Mouse (Mus musculus) hindbrain, embryonic 14.5 days (tissue): ENCODE results near the gene Ppig. TPM values are rescaled to one million over a fixed set of nuclear protein-coding genes. Genes with fewer than 3 reads are reported as not detected.
"Not testable (repeated sequence)": the region's sequence is repeated elsewhere in the genome, so short reads cannot be mapped to it uniquely, and the experiment has no call there.

Source experiments
- ATAC-seq: fragments of 200-750 bp; cut with Nextera tagmentation; 2 replicates; pipeline ENCODE4 v1.8.0; 2017; ENCODE audit warnings: moderate number of reproducible peaks, mild to moderate bottlenecking, moderate TSS enrichment, moderate library complexity; ENCODE audit not compliant: low FRiP score
- DNase-seq: peaks from one replicate; pipeline ENCODE4 v3.0.0-alpha.2; 2015; ENCODE audit warnings: low spot score
- H3K27ac ChIP-seq: fragments of 300-500 bp; sonication (generic); 2 replicates; pipeline ENCODE4 v1.5.1; 2014; ENCODE audit warnings: mild to moderate bottlenecking, moderate library complexity
- H3K27me3 ChIP-seq: fragments of 300-500 bp; sonication (generic); 2 replicates; pipeline ENCODE4 v1.6.1; 2014; ENCODE audit warnings: mild to moderate bottlenecking, low read length, mixed read lengths; ENCODE audit not compliant: control insufficient read depth, insufficient read depth
- H3K36me3 ChIP-seq: fragments of 300-500 bp; sonication (generic); replicated peaks from 2 replicates; pipeline ENCODE4 v1.6.1; 2014; ENCODE audit not compliant: control insufficient read depth, insufficient read depth
- H3K4me1 ChIP-seq: fragments of 300-500 bp; sonication (generic); replicated peaks from 2 replicates; pipeline ENCODE4 v1.6.1; 2014; ENCODE audit warnings: antibody characterized with exemption, low read length, mixed read lengths; ENCODE audit not compliant: control insufficient read depth, insufficient read depth
- H3K4me2 ChIP-seq: fragments of 300-500 bp; sonication (generic); replicated peaks from 2 replicates; pipeline ENCODE4 v1.6.1; 2014; ENCODE audit warnings: mild to moderate bottlenecking, moderate library complexity
- H3K4me3 ChIP-seq: fragments of 300-500 bp; sonication (generic); replicated peaks from 2 replicates; pipeline ENCODE4 v1.5.1; 2014; ENCODE audit warnings: mild to moderate bottlenecking, low read length
- H3K9ac ChIP-seq: fragments of 300-500 bp; sonication (generic); 2 replicates; pipeline ENCODE4 v1.6.1; 2014
- H3K9me3 ChIP-seq: fragments of 300-500 bp; sonication (generic); 2 replicates; pipeline ENCODE4 v1.6.1; 2016; ENCODE audit warnings: low read length; ENCODE audit not compliant: control insufficient read depth
- WGBS: fragments of 180-500 bp; shearing (Covaris S2); extraction: QIAGEN DNeasy Blood & Tissue Kit; methylation state at CpG from one replicate; pipeline ENCODE4 v1.1.7; 2014; 5-methylcytosine and 5-hydroxymethylcytosine counted together
- polyA plus RNA-seq: library from polyadenylated mRNA; unstranded; fragments of >200 nt; fragmentation: Nextera tagmentation; extraction: Ambion mirVana; gene quantifications from 2 replicates; pipeline ENCODE4 v1.2.1, GENCODE M21; 2014

Gene Ppig
- polyA plus RNA-seq, result 83.9 and 84.8 TPM in 2 replicates

GRCm38 (mm10) chr2:69722273-69722649 is at the start of gene Ppig:
Gene Ppig (plus strand): TSS chr2:69722545.
- 7% methylated on average over 12 of the region's 12 CpGs for WGBS
- DNase-seq, result no peak

DNA sequence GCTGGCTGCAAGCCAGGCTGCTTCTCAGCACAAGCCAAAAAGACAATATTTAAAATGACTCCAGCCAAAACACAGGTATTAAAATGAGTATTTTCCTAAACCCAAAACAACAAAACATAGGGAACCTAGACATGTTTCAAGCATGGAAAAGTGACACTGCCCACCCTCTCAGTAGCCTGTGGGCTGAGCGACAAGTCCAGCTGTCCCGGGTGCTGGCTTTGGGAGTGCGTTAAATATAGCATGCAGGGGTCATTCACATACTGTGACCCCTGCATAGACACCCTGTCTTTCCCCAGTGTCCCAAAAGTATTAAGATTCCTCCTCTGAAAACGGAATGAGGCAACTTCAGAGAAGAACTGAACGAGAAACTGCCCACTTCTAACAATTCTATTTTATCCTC is 48.6 kb upstream of the Ppig start:
- Histone ChIP-seq H3K4me2 (no peak overlapping the region), H3K9me3 (no peaks in the 10 kb centered on the region), H3K36me3 (peaks cover 8% of the 10 kb centered on the region; the same call in 1 of the 2 replicates), H3K27me3 (no peaks in the 10 kb centered on the region), H3K4me1 (no peaks in the 10 kb centered on the region), H3K27ac (no peak overlapping the region), H3K9ac (no peak overlapping the region), H3K4me3 (no peak overlapping the region)
- no peak for ATAC-seq
- 69% methylated on average over 5 of the region's 5 CpGs for WGBS
- no peak for DNase-seq

More at GRCm38 (mm10) chr2:69722273-69722649, at the start of gene Ppig:
- Histone ChIP-seq H3K36me3 (no peaks in the 10 kb centered on the region), H3K27ac (peak within 1 kb of the TSS; percentile 79), H3K4me1 (peaks cover 11% of the 10 kb centered on the region; the same call in 1 of the 2 replicates), H3K9me3 (no peaks in the 10 kb centered on the region), H3K4me3 (peak within 1 kb of the TSS; percentile 87), H3K4me2 (peak within 1 kb of the TSS; percentile 83), H3K9ac (peak within 1 kb of the TSS; percentile 84), H3K27me3 (no peaks in the 10 kb centered on the region)
- ATAC-seq, result no peak; the same call in 1 of the 2 replicates

- Histone ChIP-seq H3K27ac (no peak overlapping the region), H3K9ac (no peak overlapping the region), H3K27me3 (no peaks in the 10 kb centered on the region), H3K4me1 (no peaks in the 10 kb centered on the region), H3K4me3 (no peak overlapping the region), H3K4me2 (no peak overlapping the region), H3K36me3 (peaks cover 12% of the 10 kb centered on the region; the same call in 1 of the 2 replicates), H3K9me3 (no peaks in the 10 kb centered on the region)
- DNase-seq (no peak), ATAC-seq (no peak)
- 73% methylated on average over 9 of the region's 9 CpGs for WGBS
These were observed 47.1 kb upstream of the Ppig start for GRCm38 (mm10) chr2:69675266-69675665.

DNA sequence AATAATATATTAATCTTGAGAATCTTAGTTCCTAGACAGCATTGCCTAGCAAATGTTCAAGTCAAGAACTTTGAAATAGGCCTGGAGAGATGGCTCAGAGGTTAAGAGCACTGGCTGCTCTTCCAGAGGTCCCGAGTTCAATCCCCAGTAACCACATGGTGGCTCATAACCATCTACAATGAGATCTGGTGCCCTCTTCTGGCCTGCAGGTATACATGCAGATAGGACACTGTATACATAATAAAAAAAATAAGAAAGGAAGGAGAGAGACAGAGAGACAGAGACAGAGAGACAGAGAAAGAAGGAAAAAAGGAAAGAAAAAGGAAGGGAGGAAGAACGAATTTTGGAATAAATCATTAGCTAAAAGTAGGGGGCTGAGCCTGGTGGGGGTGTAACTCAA is 45.6 kb upstream of the Ppig start:
- DNase-seq (no peak), ATAC-seq (no peak)
- H3K4me2 ChIP-seq, result no peak overlapping the region
- 74% methylated on average over 2 of the region's 2 CpGs for WGBS
- 0 out of 2 replicates have a peak, but pooled peaks cover 5% of the 10 kb centered on the region for H3K36me3 ChIP-seq
- H3K4me1 ChIP-seq, result no peaks in the 10 kb centered on the region
- H3K4me3 ChIP-seq, result no peak overlapping the region
- no peaks in the 10 kb centered on the region for H3K27me3 ChIP-seq
- H3K9me3 ChIP-seq, result no peaks in the 10 kb centered on the region
- no peak overlapping the region for H3K27ac ChIP-seq
- H3K9ac ChIP-seq, result no peak overlapping the region

GRCm38 (mm10) chr2:69677215-69677614 is 45.1 kb upstream of the Ppig start:
- not testable (repeated sequence) for DNase-seq, H3K27ac ChIP-seq, H3K36me3 ChIP-seq, H3K4me1 ChIP-seq, H3K4me2 ChIP-seq, H3K4me3 ChIP-seq, H3K9ac ChIP-seq, H3K9me3 ChIP-seq, H3K27me3 ChIP-seq, ATAC-seq
- WGBS, result 91% methylated on average over 2 of the region's 2 CpGs

DNA sequence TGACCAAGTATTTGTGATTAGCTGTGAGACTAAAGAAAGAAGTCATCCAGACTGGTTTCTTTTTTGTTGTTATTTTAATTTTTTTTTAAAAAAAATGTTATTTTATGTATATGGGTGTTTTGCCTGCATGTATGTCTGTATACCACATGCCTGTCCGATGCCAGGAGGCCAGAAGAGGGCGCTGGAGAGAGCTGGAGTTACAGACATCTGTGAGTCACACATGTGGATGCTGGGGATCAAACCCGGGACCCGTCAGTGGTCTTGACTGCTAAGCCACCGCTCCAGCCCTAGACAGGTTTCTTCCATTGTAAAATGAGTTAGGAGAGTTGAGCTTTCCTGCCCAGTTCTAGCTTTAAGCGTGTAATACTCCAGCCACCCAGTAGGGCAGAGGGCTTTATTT is 42.4 kb upstream of the Ppig start:
- Histone ChIP-seq H3K9me3 (no peaks in the 10 kb centered on the region), H3K4me3 (no peak overlapping the region), H3K4me2 (no peak overlapping the region), H3K36me3 (0 out of 2 replicates have a peak, but pooled peaks cover 5% of the 10 kb centered on the region), H3K27ac (no peak overlapping the region), H3K4me1 (0 out of 2 replicates have a peak, but pooled peaks cover 5% of the 10 kb centered on the region), H3K27me3 (no peaks in the 10 kb centered on the region), H3K9ac (no peak overlapping the region)
- no peak for ATAC-seq
- no peak for DNase-seq
- WGBS, result 58% methylated on average over 6 of the region's 6 CpGs

DNA sequence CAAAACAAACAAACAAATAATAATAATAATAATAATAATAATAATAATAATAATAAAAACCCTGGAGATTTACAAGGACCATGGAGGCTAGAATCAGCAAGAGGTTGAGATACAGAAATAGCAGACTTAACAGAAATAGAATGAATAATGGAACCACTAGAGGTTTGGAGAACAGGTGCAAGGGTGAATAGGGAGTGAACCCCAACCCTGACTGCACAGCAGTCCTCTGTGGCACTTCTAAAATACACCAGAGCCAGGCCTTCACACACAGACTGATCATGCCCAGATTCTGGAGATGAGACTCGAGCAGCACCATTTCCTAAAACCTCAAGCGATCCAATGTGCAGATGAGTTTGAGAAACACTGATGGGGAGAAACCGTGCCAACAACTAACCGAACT is 40.4 kb upstream of the Ppig start:
- Histone ChIP-seq H3K27ac (no peak overlapping the region), H3K27me3 (no peaks in the 10 kb centered on the region), H3K4me2 (no peak overlapping the region), H3K4me1 (0 out of 2 replicates have a peak, but pooled peaks cover 5% of the 10 kb centered on the region), H3K36me3 (peaks cover 16% of the 10 kb centered on the region), H3K4me3 (no peak overlapping the region), H3K9me3 (no peaks in the 10 kb centered on the region), H3K9ac (no peak overlapping the region)
- no peak for ATAC-seq
- no peak for DNase-seq
- 89% methylated on average over 4 of the region's 4 CpGs for WGBS

GRCm38 (mm10) chr2:69683036-69683805 is 39.1 kb upstream of the Ppig start:
- peak; percentile 50 for DNase-seq
- Histone ChIP-seq H3K9me3 (no peaks in the 10 kb centered on the region), H3K4me3 (no peak overlapping the region; the same call in 1 of the 2 replicates), H3K27me3 (no peaks in the 10 kb centered on the region), H3K9ac (no peak overlapping the region), H3K4me2 (peak overlapping the region; percentile 25; the same call in 1 of the 2 replicates), H3K36me3 (peaks cover 29% of the 10 kb centered on the region), H3K27ac (no peak overlapping the region), H3K4me1 (0 out of 2 replicates have a peak, but pooled peaks cover 5% of the 10 kb centered on the region)
- WGBS, result 16% methylated on average over 13 of the region's 13 CpGs
- ATAC-seq, result no peak

GRCm38 (mm10) chr2:69684488-69684887 is 37.9 kb upstream of the Ppig start:
- H3K4me1 ChIP-seq, result 0 out of 2 replicates have a peak, but pooled peaks cover 5% of the 10 kb centered on the region
- WGBS, result 91% methylated on average over 3 of the region's 3 CpGs
- no peak overlapping the region for H3K4me3 ChIP-seq
- no peaks in the 10 kb centered on the region for H3K9me3 ChIP-seq
- DNase-seq (no peak), ATAC-seq (no peak)
- peaks cover 37% of the 10 kb centered on the region for H3K36me3 ChIP-seq
- H3K27me3 ChIP-seq, result no peaks in the 10 kb centered on the region
- no peak overlapping the region for H3K27ac ChIP-seq
- no peak overlapping the region for H3K9ac ChIP-seq
- H3K4me2 ChIP-seq, result no peak overlapping the region
